Comparison of ENCODE assay signal across 8 mouse cellular contexts in the genomic region with DNA sequence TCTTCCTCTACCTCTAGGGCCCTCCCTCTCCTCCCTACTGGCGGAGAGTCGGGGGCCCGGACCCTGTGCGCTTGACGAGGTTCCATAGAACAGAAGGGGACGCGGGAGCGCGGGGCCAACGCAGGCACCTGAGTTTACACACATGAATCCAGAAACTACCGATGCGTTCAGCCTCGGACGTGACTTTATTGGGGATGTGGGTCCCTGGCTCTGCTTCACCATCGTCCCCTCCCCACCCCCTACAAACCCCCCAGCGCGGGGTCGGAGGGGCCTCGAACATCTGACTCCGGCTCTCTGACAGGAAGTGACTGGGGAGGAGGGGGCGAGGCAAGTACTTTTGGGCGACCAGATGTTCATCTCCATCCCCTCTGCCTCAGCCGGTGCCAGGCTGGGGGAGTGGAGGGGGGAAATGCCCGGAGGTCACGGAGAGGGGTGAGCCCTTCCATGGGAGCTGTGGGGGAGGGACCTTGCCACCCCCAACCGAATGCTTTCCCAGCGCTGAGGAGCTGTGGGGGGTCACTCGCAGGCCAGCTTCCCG. TPM values are rescaled to one million over a fixed set of nuclear protein-coding genes. Genes with fewer than 3 reads are reported as not detected.
DNase-seq lines count a peak whose midpoint lies in the region; ATAC-seq and TF ChIP-seq lines count a peak whose summit lies in the region.

No protein-coding gene starts in this region.

- peak overlapping the region; percentile 96 for H3K27ac ChIP-seq in heart, embryonic 13.5 days (replicated peaks)
- H3K27ac ChIP-seq in cortical plate, adult 2 months (ENCODE audit: insufficient read depth, low read length), result no peak overlapping the region
- H3K27ac ChIP-seq in hindbrain, embryonic 15.5 days (replicated peaks), result 0 out of 2 replicates have a peak overlapping the region, but pooled peaks have one; percentile 61
- H3K27ac ChIP-seq in midbrain, embryonic 14.5 days (replicated peaks; ENCODE audit: low read depth, low read length), result no peak overlapping the region

- peak overlapping the region; percentile 89 for H3K4me3 ChIP-seq in heart, embryonic 13.5 days
- peak overlapping the region; percentile 40 for H3K4me3 ChIP-seq in cortical plate, adult 2 months (ENCODE audit: insufficient read depth, low read length)
- peak overlapping the region; percentile 50 for H3K4me3 ChIP-seq in hindbrain, embryonic 15.5 days
- H3K4me3 ChIP-seq in midbrain, embryonic 14.5 days (replicated peaks; ENCODE audit: low read depth, low read length), result peak overlapping the region; percentile 54

- intact Hi-C loops in heart, postnatal 25 days (cut with DNase I), result no loop called here

- H3K9ac ChIP-seq in heart, embryonic 13.5 days, result peak overlapping the region; percentile 97
- peak overlapping the region; percentile 48 for H3K9ac ChIP-seq in hindbrain, embryonic 15.5 days
- peak overlapping the region; percentile 46 for H3K9ac ChIP-seq in midbrain, embryonic 14.5 days (replicated peaks; ENCODE audit: low read length)

- no peaks in the 10 kb centered on the region for H3K9me3 ChIP-seq in heart, embryonic 13.5 days
- H3K9me3 ChIP-seq in hindbrain, embryonic 15.5 days, result no peaks in the 10 kb centered on the region
- no peaks in the 10 kb centered on the region for H3K9me3 ChIP-seq in midbrain, embryonic 14.5 days (ENCODE audit: control insufficient read depth, low read length)

- peak overlapping the region; percentile 91 for H3K4me2 ChIP-seq in heart, embryonic 13.5 days
- peak overlapping the region; percentile 98 for H3K4me2 ChIP-seq in hindbrain, embryonic 15.5 days
- peak overlapping the region; percentile 88 for H3K4me2 ChIP-seq in midbrain, embryonic 14.5 days (ENCODE audit: low read length)

- peaks cover 33% of the 10 kb centered on the region for H3K27me3 ChIP-seq in heart, embryonic 13.5 days (replicated peaks)
- H3K27me3 ChIP-seq in hindbrain, embryonic 15.5 days, result peaks cover 13% of the 10 kb centered on the region
- H3K27me3 ChIP-seq in midbrain, embryonic 14.5 days (ENCODE audit: control insufficient read depth, insufficient read depth, low read length), result peaks cover 19% of the 10 kb centered on the region

- DNase-seq in heart, postnatal 25 days (ENCODE audit: low spot score), result no peak
- no peak for DNase-seq in midbrain, embryonic 14.5 days
- DNase-seq in right cerebral cortex, adult 18-20 months, result no peak
- no peak for DNase-seq in layer of hippocampus, postnatal 25 days (ENCODE audit: extremely low spot score in 1 of 2, low spot score in 1 of 2)

- 2% methylated on average over 29 of the region's 29 CpGs for WGBS in heart, embryonic 13.5 days
- WGBS in hindbrain, embryonic 15.5 days, result 2% methylated on average over 29 of the region's 29 CpGs
- under 1% methylated on average over 29 of the region's 29 CpGs for WGBS in midbrain, embryonic 14.5 days

- no peak for TF ChIP-seq POLR2A in cortical plate, adult 2 months (IDR thresholded peaks at IDR 0.05; ENCODE audit: extremely low read depth, insufficient read depth, low read length)

- no peaks in the 10 kb centered on the region for H3K36me3 ChIP-seq in heart, embryonic 13.5 days
- no peaks in the 10 kb centered on the region for H3K36me3 ChIP-seq in hindbrain, embryonic 15.5 days
- no peaks in the 10 kb centered on the region for H3K36me3 ChIP-seq in midbrain, embryonic 14.5 days (ENCODE audit: control insufficient read depth, insufficient read depth, low read length)

- peaks cover 50% of the 10 kb centered on the region for H3K4me1 ChIP-seq in heart, embryonic 13.5 days
- no peaks in the 10 kb centered on the region for H3K4me1 ChIP-seq in cortical plate, adult 2 months (ENCODE audit: control insufficient read depth, insufficient read depth, low read length)
- peaks cover 26% of the 10 kb centered on the region for H3K4me1 ChIP-seq in hindbrain, embryonic 15.5 days (replicated peaks)
- peaks cover 8% of the 10 kb centered on the region for H3K4me1 ChIP-seq in midbrain, embryonic 14.5 days (ENCODE audit: control insufficient read depth, insufficient read depth, low read length)

- ATAC-seq in heart, embryonic 13.5 days (ENCODE audit: extremely low read depth, insufficient number of reproducible peaks, low FRiP score, low TSS enrichment), result no peak
- ATAC-seq in hindbrain, embryonic 15.5 days (ENCODE audit: low FRiP score, low read depth), result no peak; the same call in 1 of the 2 replicates
- ATAC-seq in midbrain, embryonic 14.5 days (ENCODE audit: low FRiP score, low TSS enrichment), result peak; percentile 24; the same call in 1 of the 2 replicates
- no peak for ATAC-seq in cerebellum, adult (ENCODE audit: insufficient number of reproducible peaks, low FRiP score, low TSS enrichment)

- TF ChIP-seq CTCF in cortical plate, adult 2 months (IDR thresholded peaks at IDR 0.05; ENCODE audit: extremely low read depth, insufficient read depth, low read length), result no peak

RNA-seq across cellular contexts. Expression of a gene that starts 0.8 kb away (rescaled TPM):
- 5.9 and 7.3 TPM in 2 replicates for polyA plus RNA-seq in heart, embryonic 13.5 days (2015; fragmentation: Nextera tagmentation; extraction: Ambion mirVana)
- total RNA-seq in heart, postnatal 25 days (2021), result 10 to 100 TPM; 12.2 to 14.4 TPM
- 2.5 and 3.1 TPM in 2 replicates for polyA plus RNA-seq in cortical plate, adult 2 months (2012; rRNA removed)
- polyA plus RNA-seq in hindbrain, embryonic 15.5 days (2015; fragmentation: Nextera tagmentation; extraction: Ambion mirVana), result 1.8 and 2.7 TPM in 2 replicates
- polyA plus RNA-seq in midbrain, embryonic 14.5 days (2014; fragmentation: Nextera tagmentation; extraction: Ambion mirVana), result 0.78 and 1.7 TPM in 2 replicates
- 1 to 10 TPM; 2.2 to 4.0 TPM for total RNA-seq in layer of hippocampus, postnatal 25 days (2021)

RNA-seq across cellular contexts. Expression of a gene that starts 13.6 kb away (rescaled TPM):
- polyA plus RNA-seq in heart, embryonic 13.5 days (2015; fragmentation: Nextera tagmentation; extraction: Ambion mirVana), result 4.1 TPM in 2 replicates
- total RNA-seq in heart, postnatal 25 days (2021), result under 1 TPM in 1 of 2 experiments, not detected in 1; 0.34 TPM
- polyA plus RNA-seq in cortical plate, adult 2 months (2012; rRNA removed), result not detected in 2 replicates
- 1.5 and 1.7 TPM in 2 replicates for polyA plus RNA-seq in hindbrain, embryonic 15.5 days (2015; fragmentation: Nextera tagmentation; extraction: Ambion mirVana)
- polyA plus RNA-seq in midbrain, embryonic 14.5 days (2014; fragmentation: Nextera tagmentation; extraction: Ambion mirVana), result 1.4 and 1.5 TPM in 2 replicates
- not detected for total RNA-seq in layer of hippocampus, postnatal 25 days (2021)

RNA-seq across cellular contexts. Expression of a gene that starts 23.2 kb away (rescaled TPM):
- 389 and 419 TPM in 2 replicates for polyA plus RNA-seq in heart, embryonic 13.5 days (2015; fragmentation: Nextera tagmentation; extraction: Ambion mirVana)
- 100 to 1,000 TPM; 359 to 375 TPM for total RNA-seq in heart, postnatal 25 days (2021)
- 705 and 712 TPM in 2 replicates for polyA plus RNA-seq in cortical plate, adult 2 months (2012; rRNA removed)
- polyA plus RNA-seq in hindbrain, embryonic 15.5 days (2015; fragmentation: Nextera tagmentation; extraction: Ambion mirVana), result 318 and 325 TPM in 2 replicates
- polyA plus RNA-seq in midbrain, embryonic 14.5 days (2014; fragmentation: Nextera tagmentation; extraction: Ambion mirVana), result 401 and 423 TPM in 2 replicates
- total RNA-seq in layer of hippocampus, postnatal 25 days (2021), result 100 to 1,000 TPM; 353 to 376 TPM

RNA-seq across cellular contexts. Expression of a gene that starts 38.1 kb away (rescaled TPM):
- polyA plus RNA-seq in heart, embryonic 13.5 days (2015; fragmentation: Nextera tagmentation; extraction: Ambion mirVana), result 19.3 and 22.2 TPM in 2 replicates
- 10 to 100 TPM; 10.5 to 11.1 TPM for total RNA-seq in heart, postnatal 25 days (2021)
- polyA plus RNA-seq in cortical plate, adult 2 months (2012; rRNA removed), result 13.7 and 14.4 TPM in 2 replicates
- 25.5 and 26.2 TPM in 2 replicates for polyA plus RNA-seq in hindbrain, embryonic 15.5 days (2015; fragmentation: Nextera tagmentation; extraction: Ambion mirVana)
- polyA plus RNA-seq in midbrain, embryonic 14.5 days (2014; fragmentation: Nextera tagmentation; extraction: Ambion mirVana), result 19.5 and 24.3 TPM in 2 replicates
- total RNA-seq in layer of hippocampus, postnatal 25 days (2021), result 10 to 100 TPM; 22.6 to 27.1 TPM

Comparison
In these comparisons a context has a peak if more than half of its experiments do, and no peak if none do; other contexts are left out.
1. H3K27ac ChIP-seq: peak in heart, embryonic 13.5 days (single experiment) and hindbrain, embryonic 15.5 days (single experiment); none in cortical plate, adult 2 months (single experiment) and midbrain, embryonic 14.5 days (single experiment).
2. H3K9ac ChIP-seq: peak in every context shown above with its lines; median percentile 97 in heart, embryonic 13.5 days; 48 in hindbrain, embryonic 15.5 days; 46 in midbrain, embryonic 14.5 days.
3. Peak in every context shown above with its lines, with median percentiles within 50 percentile points of each other: H3K4me2 ChIP-seq and H3K4me3 ChIP-seq.